Mouse (Mus musculus) intestine, embryonic 16.5 days (tissue): Measurements from ENCODE around the gene P3h3. TPM values are rescaled to one million over a fixed set of nuclear protein-coding genes. Genes with fewer than 3 reads are reported as not detected.
"Not testable (repeated sequence)": the region's sequence is repeated elsewhere in the genome, so short reads cannot be mapped to it uniquely, and the experiment has no call there.

Experiments used
- ATAC-seq: fragments of 200-750 bp; cut with Nextera tagmentation; 2 replicates; pipeline ENCODE4 v1.8.0; 2017; ENCODE audit warnings: moderate TSS enrichment, moderate library complexity
- H3K27ac ChIP-seq: fragments of 300-500 bp; sonication (generic); 2 replicates; pipeline ENCODE4 v1.5.1; 2014; ENCODE audit warnings: mild to moderate bottlenecking, low read length
- H3K27me3 ChIP-seq: fragments of 300-500 bp; sonication (generic); replicated peaks from 2 replicates; pipeline ENCODE4 v1.6.1; 2014; ENCODE audit warnings: low read length, control low read depth, mixed read lengths; ENCODE audit not compliant: control insufficient read depth, insufficient read depth
- H3K36me3 ChIP-seq: fragments of 300-500 bp; sonication (generic); 2 replicates; pipeline ENCODE4 v1.6.1; 2014; ENCODE audit warnings: low read length, control low read depth; ENCODE audit not compliant: control insufficient read depth, insufficient read depth
- H3K4me1 ChIP-seq: fragments of 300-500 bp; sonication (generic); 2 replicates; pipeline ENCODE4 v1.6.1; 2014; ENCODE audit warnings: low read length, control low read depth, mixed read lengths; ENCODE audit not compliant: control insufficient read depth, insufficient read depth
- H3K4me2 ChIP-seq: fragments of 300-500 bp; sonication (generic); 2 replicates; pipeline ENCODE4 v1.6.1; 2014; ENCODE audit warnings: low read depth, low read length, control low read depth
- H3K4me3 ChIP-seq: fragments of 300-500 bp; sonication (generic); 2 replicates; pipeline ENCODE4 v1.5.1; 2014; ENCODE audit warnings: mild to moderate bottlenecking, low read length
- H3K9ac ChIP-seq: fragments of 300-500 bp; sonication (generic); 2 replicates; pipeline ENCODE4 v1.6.1; 2014; ENCODE audit warnings: low read depth, low read length
- H3K9me3 ChIP-seq: fragments of 300-500 bp; sonication (generic); 2 replicates; pipeline ENCODE4 v1.6.1; 2016; ENCODE audit warnings: low read length, control low read depth; ENCODE audit not compliant: control insufficient read depth
- whole genome bisulfite sequencing: fragments of 180-500 bp; shearing (Covaris S2); extraction: QIAGEN DNeasy Blood & Tissue Kit; methylation state at CpG from one replicate; pipeline ENCODE4 v1.1.7; 2014; 5-methylcytosine and 5-hydroxymethylcytosine counted together
- polyA plus RNA-seq: library from polyadenylated mRNA; unstranded; fragments of >200 nt; fragmentation: Nextera tagmentation; extraction: Ambion mirVana; gene quantifications from 2 replicates; pipeline ENCODE4 v1.2.1, GENCODE M21; 2015

Gene P3h3
- polyA plus RNA-seq, 1 experiment from 2014 or later, result 5.6 TPM

DNA sequence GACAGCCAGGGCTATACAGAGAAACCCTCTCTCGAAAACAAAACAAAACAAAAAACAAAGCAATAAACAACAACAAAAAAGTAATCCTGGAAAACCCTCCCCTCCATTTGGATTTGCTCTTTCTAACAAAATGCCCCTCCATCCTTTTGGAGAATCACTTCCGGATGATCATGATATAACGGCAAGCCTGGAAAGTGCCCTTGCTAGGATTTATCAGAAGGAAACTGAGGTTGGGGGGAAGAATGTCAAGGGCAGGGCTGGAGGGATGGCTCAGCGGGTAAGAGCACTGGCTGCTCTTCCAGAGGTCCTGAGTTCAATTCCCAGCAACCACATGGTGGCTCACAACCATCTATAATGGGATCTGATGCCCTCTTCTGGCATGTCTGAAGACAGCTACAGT lies 53.9 kb downstream of the P3h3 start:
- H3K4me2 ChIP-seq, H3K27me3 ChIP-seq, H3K9me3 ChIP-seq, H3K4me3 ChIP-seq, H3K36me3 ChIP-seq, H3K9ac ChIP-seq, H3K27ac ChIP-seq, ATAC-seq: not testable (repeated sequence)
- H3K4me1 ChIP-seq, result peaks cover 14% of the 10 kb centered on the region
- 95% methylated on average over 4 of the region's 4 CpGs for WGBS

DNA sequence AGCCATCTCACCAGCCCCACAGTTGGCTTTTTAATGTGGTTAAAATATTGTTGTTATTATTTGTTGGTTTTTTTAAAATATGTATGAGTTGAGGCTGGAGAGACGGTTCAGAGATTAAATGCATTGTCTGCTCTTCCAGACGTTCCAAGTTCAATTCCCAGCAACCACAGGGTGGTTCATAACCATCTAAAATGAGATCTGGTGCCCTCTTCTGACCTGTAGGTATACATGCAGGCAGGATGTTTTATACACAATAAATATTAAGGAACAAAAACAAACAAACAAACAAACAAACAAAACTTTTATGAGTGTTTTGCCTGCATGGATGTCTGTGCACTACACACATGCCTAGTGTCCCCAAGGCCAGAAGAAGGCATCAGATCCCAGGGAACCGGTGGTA lies 54.5 kb downstream of the P3h3 start:
- Histone ChIP-seq H3K36me3 (no peaks in the 10 kb centered on the region), H3K27me3 (no peaks in the 10 kb centered on the region), H3K4me1 (peaks cover 14% of the 10 kb centered on the region), H3K4me3 (no peak overlapping the region), H3K27ac (no peak overlapping the region), H3K4me2 (no peak overlapping the region), H3K9ac (no peak overlapping the region), H3K9me3 (no peaks in the 10 kb centered on the region)
- ATAC-seq, result no peak
- WGBS, result 84% methylated on average over 3 of the region's 3 CpGs

DNA sequence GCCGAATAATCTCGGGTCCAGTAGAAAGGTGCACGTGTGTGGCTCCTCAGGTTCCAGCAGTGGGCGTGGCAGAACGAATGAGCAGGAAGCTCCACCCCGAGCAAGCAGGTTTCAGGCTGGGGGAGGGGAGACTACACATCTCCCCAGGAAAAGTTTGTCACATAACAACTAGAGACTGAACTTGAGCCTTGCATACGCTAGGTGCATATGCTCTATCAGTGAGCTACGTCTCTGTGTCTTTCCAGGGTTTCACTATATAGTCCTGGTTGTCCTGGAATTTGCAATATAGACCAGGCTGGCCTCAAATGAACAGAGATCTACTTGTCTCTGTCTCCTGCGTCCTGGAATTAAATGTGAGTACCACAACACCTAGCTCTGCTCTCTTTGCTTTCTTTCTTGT lies 55.2 kb downstream of the P3h3 start:
- Histone ChIP-seq H3K27ac (peak overlapping the region; percentile 31), H3K4me3 (peak overlapping the region; percentile 2; the same call in 1 of the 2 replicates), H3K4me2 (peak overlapping the region; percentile 7; the same call in 1 of the 2 replicates)
- 21% methylated on average over 4 of the region's 9 CpGs for WGBS
- H3K36me3 ChIP-seq, H3K9ac ChIP-seq, H3K4me1 ChIP-seq, H3K9me3 ChIP-seq, H3K27me3 ChIP-seq: not testable (repeated sequence)
- ATAC-seq, result peak; percentile 27

DNA sequence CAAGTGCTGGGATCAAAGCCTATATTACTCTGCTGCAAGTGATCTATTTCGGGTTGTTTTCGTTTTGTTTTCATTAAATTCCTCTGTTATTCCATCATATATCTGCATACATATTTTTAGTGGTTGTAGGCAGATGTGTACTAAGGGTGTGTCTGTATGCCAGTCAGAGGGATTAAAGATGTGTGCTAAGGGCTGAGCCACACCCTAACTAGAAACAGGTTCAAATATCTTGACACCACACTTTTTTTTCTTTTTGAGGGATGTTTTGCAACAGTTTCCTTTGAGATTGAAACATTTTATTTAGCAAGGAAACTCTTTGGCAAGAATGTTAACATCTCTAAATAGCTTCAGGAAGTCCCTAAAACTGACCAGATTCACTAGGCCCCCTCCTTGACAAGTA lies 61.4 kb downstream of the P3h3 start:
- H3K9me3 ChIP-seq, result no peaks in the 10 kb centered on the region
- WGBS, result 74% methylated on average over 2 of the region's 2 CpGs
- no peaks in the 10 kb centered on the region for H3K27me3 ChIP-seq
- no peak overlapping the region for H3K9ac ChIP-seq
- no peaks in the 10 kb centered on the region for H3K4me1 ChIP-seq
- no peaks in the 10 kb centered on the region for H3K36me3 ChIP-seq
- no peak overlapping the region for H3K4me2 ChIP-seq
- ATAC-seq, result peak; percentile 73
- H3K4me3 ChIP-seq, result no peak overlapping the region
- no peak overlapping the region for H3K27ac ChIP-seq

DNA sequence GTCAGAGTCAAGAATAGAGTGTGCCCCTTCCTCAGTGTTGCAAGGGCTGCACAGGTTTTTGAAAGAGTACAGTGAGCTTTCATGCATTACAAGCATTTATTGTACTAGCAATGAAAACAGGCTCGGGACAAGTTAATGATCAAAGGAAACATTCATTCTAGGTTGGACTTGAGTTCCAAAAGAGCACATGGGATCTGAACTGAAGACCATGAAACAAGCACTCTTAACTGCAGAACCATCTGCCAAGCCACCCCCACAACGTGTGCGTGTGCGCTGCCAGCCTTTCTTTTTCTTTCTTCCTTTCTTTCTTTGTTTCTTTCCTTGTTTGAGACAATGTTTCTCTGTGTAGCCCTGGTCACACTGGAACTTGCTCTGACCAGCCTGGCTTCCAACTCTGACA lies 61.8 kb downstream of the P3h3 start:
- Histone ChIP-seq H3K27me3 (no peaks in the 10 kb centered on the region), H3K4me3 (no peak overlapping the region), H3K4me2 (no peak overlapping the region), H3K4me1 (no peaks in the 10 kb centered on the region), H3K36me3 (no peaks in the 10 kb centered on the region), H3K9ac (no peak overlapping the region), H3K9me3 (no peaks in the 10 kb centered on the region), H3K27ac (no peak overlapping the region)
- ATAC-seq, result peak; percentile 42
- WGBS, result 71% methylated on average over 4 of the region's 4 CpGs

DNA sequence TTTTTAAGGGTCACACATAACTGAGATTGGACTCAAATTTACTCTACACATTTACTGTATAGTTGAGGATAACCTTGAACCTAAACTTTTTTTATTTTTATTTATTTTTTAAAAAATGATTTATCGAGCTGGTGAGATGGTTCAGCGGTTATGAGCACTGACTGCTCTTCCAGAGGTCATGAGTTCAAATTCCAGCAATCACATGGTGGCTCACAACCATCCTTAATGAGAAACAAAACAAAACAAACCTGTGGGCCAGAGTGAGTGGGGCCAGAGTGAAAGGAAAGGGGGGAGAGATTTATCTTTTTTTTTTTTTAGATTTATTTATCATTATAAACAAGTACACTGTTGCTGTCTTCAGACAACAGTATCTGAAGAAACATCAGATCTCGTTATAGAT lies 65.6 kb downstream of the P3h3 start:
- no peak overlapping the region for H3K4me2 ChIP-seq
- H3K27ac ChIP-seq, result no peak overlapping the region
- H3K36me3 ChIP-seq, result no peaks in the 10 kb centered on the region
- no peak overlapping the region for H3K4me3 ChIP-seq
- H3K9me3 ChIP-seq, result no peaks in the 10 kb centered on the region
- no peaks in the 10 kb centered on the region for H3K4me1 ChIP-seq
- H3K27me3 ChIP-seq, result no peaks in the 10 kb centered on the region
- no peak for ATAC-seq
- WGBS, result 79% methylated on average over 3 of the region's 3 CpGs
- no peak overlapping the region for H3K9ac ChIP-seq

Other genes with a start within 250 kb of the P3h3 start
- gene C1s2, start 221.7 kb downstream of the P3h3 start, polyA plus RNA-seq, result 0.06 TPM in 1 of 2 replicates, not detected in the other
- gene Lpcat3, start 194.7 kb downstream of the P3h3 start, polyA plus RNA-seq, result 195 and 219 TPM in 2 replicates
- gene Emg1, start 145.6 kb downstream of the P3h3 start, polyA plus RNA-seq, result 202 and 222 TPM in 2 replicates
- 471 and 489 TPM in 2 replicates for gene Phb2, start 145.4 kb downstream of the P3h3 start, polyA plus RNA-seq
- 20.4 and 22.5 TPM in 2 replicates for gene Ptpn6, start 119.0 kb downstream of the P3h3 start, polyA plus RNA-seq
- 309 and 334 TPM in 2 replicates for gene Grcc10, start 116.4 kb downstream of the P3h3 start, polyA plus RNA-seq
- not detected in 2 replicates for gene Gm45234, start 101.7 kb downstream of the P3h3 start, polyA plus RNA-seq
- gene Atn1, start 101.2 kb downstream of the P3h3 start, polyA plus RNA-seq, result 8.3 and 8.8 TPM in 2 replicates
- 7.1 and 7.9 TPM in 2 replicates for gene Eno2, start 88.1 kb downstream of the P3h3 start, polyA plus RNA-seq
- 0.18 and 0.26 TPM in 2 replicates for gene Lrrc23, start 78.0 kb downstream of the P3h3 start, polyA plus RNA-seq
- 25.7 and 31.7 TPM in 2 replicates for gene Spsb2, start 49.1 kb downstream of the P3h3 start, polyA plus RNA-seq
- gene Tpi1, start 43.5 kb downstream of the P3h3 start, polyA plus RNA-seq, result 1,250 and 1,271 TPM in 2 replicates
- 106 and 117 TPM in 2 replicates for gene Usp5, start 28.3 kb downstream of the P3h3 start, polyA plus RNA-seq
- 153 and 183 TPM in 2 replicates for gene Cdca3, start 28.2 kb downstream of the P3h3 start, polyA plus RNA-seq
- 0.70 and 1.7 TPM in 2 replicates for gene Gnb3, start 17.5 kb downstream of the P3h3 start, polyA plus RNA-seq
- gene Gpr162, start 6.2 kb upstream of the P3h3 start, polyA plus RNA-seq, result 0.75 and 0.77 TPM in 2 replicates
- 0.44 and 0.70 TPM in 2 replicates for gene Cd4, start 30.5 kb upstream of the P3h3 start, polyA plus RNA-seq
- gene Lag3, start 54.0 kb upstream of the P3h3 start, polyA plus RNA-seq, result 1.9 TPM in 2 replicates
- 87.8 and 173 TPM in 2 replicates for gene Ptms, start 62.4 kb upstream of the P3h3 start, polyA plus RNA-seq
- gene Mlf2, start 73.6 kb upstream of the P3h3 start, polyA plus RNA-seq, result 296 and 299 TPM in 2 replicates
- 170 and 176 TPM in 2 replicates for gene Cops7a, start 107.8 kb upstream of the P3h3 start, polyA plus RNA-seq
- gene Pianp, start 138.9 kb upstream of the P3h3 start, polyA plus RNA-seq, result 1.9 and 2.0 TPM in 2 replicates
- gene Zfp384, start 151.4 kb upstream of the P3h3 start, polyA plus RNA-seq, result 8.9 and 10.3 TPM in 2 replicates
- 96.0 and 105 TPM in 2 replicates for gene Ing4, start 182.0 kb upstream of the P3h3 start, polyA plus RNA-seq
- 9.8 and 10.6 TPM in 2 replicates for gene Acrbp, start 191.9 kb upstream of the P3h3 start, polyA plus RNA-seq
- 9.4 and 9.7 TPM in 2 replicates for gene Lpar5, start 210.2 kb upstream of the P3h3 start, polyA plus RNA-seq
- gene Chd4, start 238.2 kb upstream of the P3h3 start, polyA plus RNA-seq, result 41.3 and 44.8 TPM in 2 replicates